Mouse (Mus musculus) MEL (cell line): ENCODE data around the gene Hist1h4m. TPM values are rescaled to one million over a fixed set of nuclear protein-coding genes. Genes with fewer than 3 reads are reported as not detected.
"Not testable (repeated sequence)": the region's sequence is repeated elsewhere in the genome, so short reads cannot be mapped to it uniquely, and the experiment has no call there.

Source experiments
- DNase-seq: peaks from one replicate; pipeline ENCODE4 v3.0.0; 2011; ENCODE audit warnings: low read depth, low spot score
- H3K27ac ChIP-seq: 2 replicates; pipeline ENCODE4 v1.5.1; 2012; ENCODE audit warnings: low read depth, mild to moderate bottlenecking, control low read depth, low read length, moderate library complexity; ENCODE audit not compliant: control insufficient read depth
- H3K27me3 ChIP-seq, 2 experiments: fragments of 150-350 bp in 1 of 2; sonication (generic) in 1 of 2; 2 replicates each; pipeline ENCODE4 v1.6.1; 2012; ENCODE audit warnings: low read length in 2 of 2, mild to moderate bottlenecking in 2 of 2, improper control_type of control experiment in 1 of 2, moderate library complexity in 1 of 2; ENCODE audit not compliant: insufficient read depth in 2 of 2, control insufficient read depth in 1 of 2
- H3K36me3 ChIP-seq, 2 experiments: 2 replicates each; pipeline ENCODE4 v1.6.1; 2012 to 2014; ENCODE audit warnings: low read length in 2 of 2, improper control_type of control experiment in 1 of 2, inconsistent platforms in 1 of 2, mild to moderate bottlenecking in 1 of 2; ENCODE audit not compliant: insufficient read depth in 2 of 2, control insufficient read depth in 1 of 2
- H3K4me1 ChIP-seq, 2 experiments: fragments of 150-350 bp in 1 of 2; sonication (generic) in 1 of 2; 2 replicates each; pipeline ENCODE4 v1.6.1; 2012; ENCODE audit warnings: low read length in 2 of 2, improper control_type of control experiment in 1 of 2, mild to moderate bottlenecking in 1 of 2; ENCODE audit not compliant: insufficient read depth in 2 of 2, control insufficient read depth in 1 of 2
- H3K4me3 ChIP-seq, 2 experiments: fragments of 150-350 bp in 1 of 2; sonication (generic) in 1 of 2; 2 replicates each; pipeline ENCODE4 v1.5.1; 2012; ENCODE audit warnings: low read depth in 2 of 2, low read length in 2 of 2, mild to moderate bottlenecking in 2 of 2, moderate library complexity in 2 of 2, control low read depth in 1 of 2, improper control_type of control experiment in 1 of 2; ENCODE audit not compliant: control insufficient read depth in 1 of 2, insufficient read depth in 1 of 2
- H3K79me2 ChIP-seq: 2 replicates; pipeline ENCODE4 v1.6.1; 2012; ENCODE audit warnings: mild to moderate bottlenecking, low read length, moderate library complexity; ENCODE audit not compliant: control insufficient read depth, poor library complexity, insufficient read depth
- H3K9ac ChIP-seq: 2 replicates; pipeline ENCODE4 v1.6.1; 2012; ENCODE audit warnings: low read depth, mild to moderate bottlenecking, control low read depth, low read length, moderate library complexity; ENCODE audit not compliant: control insufficient read depth, poor library complexity, severe bottlenecking
- H3K9me3 ChIP-seq: fragments of 150-350 bp; sonication (generic); replicated peaks from 2 replicates; pipeline ENCODE4 v1.6.1; 2012; ENCODE audit warnings: mild to moderate bottlenecking, low read length, improper control_type of control experiment, moderate library complexity; ENCODE audit not compliant: insufficient read depth
- CHD2 ChIP-seq: IDR thresholded peaks from 2 replicates; pipeline ENCODE4 v1.6.1; 2011; ENCODE audit warnings: low read length, improper control_type of control experiment
- ELF1 ChIP-seq: IDR thresholded peaks from 2 replicates; pipeline ENCODE4 v1.6.1; 2014; ENCODE audit warnings: low read depth, mild to moderate bottlenecking, inconsistent platforms, low read length, improper control_type of control experiment, moderate library complexity
- HCFC1 ChIP-seq: IDR thresholded peaks from 2 replicates; pipeline ENCODE4 v1.6.1; 2012; ENCODE audit warnings: low read depth, mild to moderate bottlenecking, inconsistent platforms, low read length, improper control_type of control experiment, moderate library complexity
- MAFK ChIP-seq: IDR thresholded peaks from 2 replicates; pipeline ENCODE4 v1.6.1; 2011; ENCODE audit warnings: low read depth, mild to moderate bottlenecking, low read length, improper control_type of control experiment, borderline replicate concordance
- MXI1 ChIP-seq: IDR thresholded peaks from 2 replicates; pipeline ENCODE4 v1.6.1; 2011; ENCODE audit warnings: mild to moderate bottlenecking, low read depth, low read length, improper control_type of control experiment
- MYB ChIP-seq: IDR thresholded peaks from 2 replicates; pipeline ENCODE4 v1.6.1; 2011; ENCODE audit warnings: mild to moderate bottlenecking, low read depth, low read length, improper control_type of control experiment
- NELFE ChIP-seq: IDR thresholded peaks from 2 replicates; pipeline ENCODE4 v1.6.1; 2011; ENCODE audit warnings: low read depth, low read length, improper control_type of control experiment
- NRF1 ChIP-seq: IDR thresholded peaks from 2 replicates; pipeline ENCODE4 v1.6.1; 2014; ENCODE audit warnings: low read depth, mild to moderate bottlenecking, inconsistent platforms, low read length, improper control_type of control experiment, moderate library complexity; ENCODE audit not compliant: poor library complexity, insufficient read depth, severe bottlenecking
- POLR2A ChIP-seq, 2 experiments: IDR thresholded peaks; 2 replicates each; pipeline ENCODE4 v1.6.1; 2011 to 2012; ENCODE audit warnings: low read length in 2 of 2, mild to moderate bottlenecking in 2 of 2, control low read depth in 1 of 2, improper control_type of control experiment in 1 of 2, low read depth in 1 of 2, moderate library complexity in 1 of 2; ENCODE audit not compliant: control insufficient read depth in 1 of 2, insufficient read depth in 1 of 2, poor library complexity in 1 of 2
- POLR2AphosphoS5 ChIP-seq: IDR thresholded peaks from 2 replicates; pipeline ENCODE4 v1.6.1; 2012; ENCODE audit warnings: low read depth, borderline replicate concordance, mild to moderate bottlenecking, inconsistent platforms, low read length, moderate library complexity, mixed read lengths
- SMC3 ChIP-seq: IDR thresholded peaks from 2 replicates; pipeline ENCODE4 v1.6.1; 2011; ENCODE audit warnings: low read depth, low read length, improper control_type of control experiment
- TBP ChIP-seq: IDR thresholded peaks from 2 replicates; pipeline ENCODE4 v1.8.0; 2011; ENCODE audit warnings: low read depth, low read length, improper control_type of control experiment
- USF2 ChIP-seq, 2 experiments: IDR thresholded peaks; 2 replicates each; pipeline ENCODE4 v1.6.1; 2011 to 2012; ENCODE audit warnings: improper control_type of control experiment in 2 of 2, low read length in 2 of 2, borderline replicate concordance in 1 of 2, inconsistent platforms in 1 of 2, low read depth in 1 of 2, mild to moderate bottlenecking in 1 of 2; ENCODE audit not compliant: insufficient read depth in 1 of 2
- ZC3H11A ChIP-seq: IDR thresholded peaks from 2 replicates; pipeline ENCODE4 v1.6.1; 2012; ENCODE audit warnings: low read depth, mild to moderate bottlenecking, inconsistent platforms, low read length, improper control_type of control experiment
- ZNF384 ChIP-seq: IDR thresholded peaks from 2 replicates; pipeline ENCODE4 v1.6.1; 2012; ENCODE audit warnings: low read depth, mild to moderate bottlenecking, inconsistent platforms, low read length, improper control_type of control experiment
- polyA plus RNA-seq, 2 experiments: library from polyadenylated mRNA; stranded (reverse) in 1 of 2; unstranded in 1 of 2; fragments of >175 nt in 1 of 2; fragments of >200 nt in 1 of 2; gene quantifications; 2 replicates each; pipeline versions ENCODE4 v1.2.1 to v1.2.4; 2012; ENCODE audit warnings: low replicate concordance in 2 of 2, low read depth in 1 of 2; ENCODE audit not compliant: insufficient read length in 2 of 2, insufficient read depth in 1 of 2, missing spikeins in 1 of 2
- total RNA-seq: library from RNA; depleted of rRNA; stranded (reverse); fragments of 300-350 nt; gene quantifications from 2 replicates; pipeline ENCODE4 v1.2.3, GENCODE M21; 2012; rRNA removed

The Hist1h4m gene
- total RNA-seq (28.0 and 49.2 TPM in 2 replicates), polyA plus RNA-seq (10 to 100 TPM in 1 of 2 experiments, not detected in 1; 27.5 TPM)

GRCm38 (mm10) chr13:21811539-21811938 lies at the start of gene Hist1h4m:
Hist1h4m (plus strand) TSS chr13:21811746.
- not testable (repeated sequence) for H3K9me3 ChIP-seq, H3K4me3 ChIP-seq
- 0 out of 2 replicates have a peak within 1 kb of the TSS, but pooled peaks have one; percentile 29 for H3K9ac ChIP-seq

GRCm38 (mm10) chr13:21778814-21779766 lies 32.5 kb upstream of the Hist1h4m start:
- peak; percentile 95 for DNase-seq
- Histone ChIP-seq H3K36me3 (peaks cover 0 to 20% of the 10 kb centered on the region in 2 experiments; a peak in 2 of 4 replicates), H3K9ac (peak overlapping the region; percentile 93), H3K4me3 (peak overlapping the region; percentile 64 to 67), H3K27ac (peak overlapping the region; percentile 99), H3K4me1 (peaks cover 0 to 15% of the 10 kb centered on the region in 2 experiments; a peak in 2 of 4 replicates)
- TF ChIP-seq MXI1 (no peak), ZNF384 (no peak), MYB (no peak), POLR2A (IDR thresholded peaks at IDR 0.05; ENCODE audit: control insufficient read depth in 1 of 2, insufficient read depth in 1 of 2, low read depth in 1 of 2, low read length in 2 of 2, poor library complexity in 1 of 2) (peak in 1 of 2 experiments; percentile 91; a peak in 2 of 4 replicates), USF2 (IDR thresholded peaks at IDR 0.05; ENCODE audit: borderline replicate concordance in 1 of 2, insufficient read depth in 1 of 2, low read depth in 1 of 2, low read length in 2 of 2) (no peak), ZC3H11A (no peak), TBP (no peak), POLR2AphosphoS5 (peak; percentile 100; the same call in 1 of the 2 replicates), ELF1 (no peak), NELFE (no peak), CHD2 (no peak), NRF1 (no peak), HCFC1 (no peak), MAFK (no peak), SMC3 (no peak)
- TF ChIP-seq, all 39 proteins: peak for 2
- Histone ChIP-seq H3K79me2 (peaks cover 8% of the 10 kb centered on the region; the same call in 1 of the 2 replicates), H3K27me3 (no peaks in the 10 kb centered on the region), H3K9me3 (no peaks in the 10 kb centered on the region)

More at GRCm38 (mm10) chr13:21811539-21811938, at the start of gene Hist1h4m:
- not testable (repeated sequence) for H3K79me2 ChIP-seq, H3K27me3 ChIP-seq, H3K36me3 ChIP-seq, H3K4me1 ChIP-seq, DNase-seq
- H3K27ac ChIP-seq = peak within 1 kb of the TSS; percentile 69
